Mouse (Mus musculus): ENCODE results near the gene Prkcq.

The Prkcq gene

DNA sequence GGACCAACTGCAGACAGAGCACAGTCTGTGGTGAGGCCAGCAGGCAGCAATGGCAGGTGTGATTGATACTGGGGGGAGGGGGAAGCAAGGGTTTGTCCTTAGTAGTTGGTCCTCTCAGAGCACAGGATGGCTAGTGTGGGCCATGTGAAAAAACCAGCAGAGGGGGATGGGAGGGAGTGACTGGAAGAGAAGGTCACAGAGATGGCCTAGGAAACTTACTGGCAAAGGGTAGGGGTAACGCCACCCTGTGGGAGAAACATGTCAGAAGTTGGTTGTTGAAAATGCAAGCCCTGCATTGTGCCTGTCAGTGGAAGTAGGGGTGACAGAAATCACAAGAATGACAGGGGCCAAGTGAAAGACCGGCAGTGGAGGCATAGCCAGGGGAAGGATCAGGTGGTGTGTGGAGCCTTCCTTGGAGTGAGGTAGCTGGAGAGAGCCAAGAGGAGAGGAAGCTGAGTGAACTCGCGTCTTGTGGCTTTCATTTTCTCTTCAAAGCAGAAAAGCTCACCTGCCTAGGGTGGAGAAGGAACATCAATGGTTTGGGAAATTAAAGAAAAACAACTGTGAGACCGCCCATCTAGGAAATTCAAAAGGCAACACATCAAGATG lies 22.9 kb downstream of the Prkcq start:
- no peak for DNase-seq (ENCODE audit: low read depth, low spot score)

DNA sequence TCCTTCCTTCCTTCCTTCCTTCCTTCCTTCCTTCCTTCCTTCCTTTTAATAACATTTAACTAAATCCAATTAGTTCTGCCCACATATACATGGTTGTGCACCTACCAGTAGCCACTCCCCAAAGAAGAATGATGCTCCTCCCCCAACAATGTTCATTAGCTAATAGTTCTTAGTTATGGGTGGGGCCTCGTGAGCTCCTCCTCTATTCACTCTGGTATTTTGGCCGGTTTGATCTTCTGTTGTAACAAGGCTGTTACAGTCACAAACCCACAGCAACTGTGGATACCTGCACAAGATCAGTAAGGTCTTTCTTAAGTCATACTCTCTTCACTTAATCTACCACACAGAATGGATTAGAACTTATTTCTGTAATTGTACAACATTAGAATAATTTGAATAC lies 24.2 kb downstream of the Prkcq start:
- H3K36me3 ChIP-seq (ENCODE audit: control insufficient read depth, insufficient read depth, low read length, poor library complexity, severe bottlenecking) = no peaks in the 10 kb centered on the region
- no peak for DNase-seq (ENCODE audit: low read depth, low spot score)
- H3K27me3 ChIP-seq (ENCODE audit: control insufficient read depth, insufficient read depth, low read length, poor library complexity, severe bottlenecking) = no peaks in the 10 kb centered on the region

More for the DNA sequence above, 22.9 kb downstream of the Prkcq start:
- H3K27me3 ChIP-seq (ENCODE audit: control insufficient read depth, insufficient read depth, low read length, poor library complexity, severe bottlenecking) = no peaks in the 10 kb centered on the region
- H3K36me3 ChIP-seq (ENCODE audit: control insufficient read depth, insufficient read depth, low read length, poor library complexity, severe bottlenecking) = no peaks in the 10 kb centered on the region

DNA sequence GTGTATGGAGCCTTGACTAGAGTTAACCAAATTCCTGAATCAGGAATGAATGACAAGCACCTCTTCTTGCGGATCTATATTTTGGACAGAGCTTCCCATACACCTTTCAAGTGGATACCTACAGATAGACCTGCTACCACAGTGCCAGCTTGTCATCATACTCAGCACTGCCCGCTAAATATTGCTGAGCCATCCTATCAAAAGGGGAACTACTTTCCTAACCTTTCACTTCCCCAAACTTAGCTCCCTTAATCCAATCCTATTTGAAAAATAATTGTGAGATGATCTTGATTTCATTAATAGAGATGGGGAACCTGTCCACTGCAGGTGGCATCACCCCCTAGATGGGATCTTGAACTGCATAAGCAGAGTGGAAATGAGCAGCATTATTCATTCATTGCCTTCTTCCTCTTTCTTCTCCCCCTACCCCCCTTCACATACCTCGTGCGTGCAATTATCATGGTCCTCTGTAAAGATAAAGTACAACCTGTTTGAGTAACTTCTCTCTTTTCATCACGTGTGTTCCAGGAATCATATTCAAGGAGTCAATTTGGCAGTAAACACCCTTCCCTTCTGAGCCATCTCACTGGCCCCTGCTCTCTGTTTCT lies 25.1 kb downstream of the Prkcq start:
- H3K36me3 ChIP-seq (ENCODE audit: control insufficient read depth, insufficient read depth, low read length, poor library complexity, severe bottlenecking) = no peaks in the 10 kb centered on the region
- peak; percentile 65 for DNase-seq (ENCODE audit: low read depth, low spot score)
- H3K27me3 ChIP-seq (ENCODE audit: control insufficient read depth, insufficient read depth, low read length, poor library complexity, severe bottlenecking) = no peaks in the 10 kb centered on the region

DNA sequence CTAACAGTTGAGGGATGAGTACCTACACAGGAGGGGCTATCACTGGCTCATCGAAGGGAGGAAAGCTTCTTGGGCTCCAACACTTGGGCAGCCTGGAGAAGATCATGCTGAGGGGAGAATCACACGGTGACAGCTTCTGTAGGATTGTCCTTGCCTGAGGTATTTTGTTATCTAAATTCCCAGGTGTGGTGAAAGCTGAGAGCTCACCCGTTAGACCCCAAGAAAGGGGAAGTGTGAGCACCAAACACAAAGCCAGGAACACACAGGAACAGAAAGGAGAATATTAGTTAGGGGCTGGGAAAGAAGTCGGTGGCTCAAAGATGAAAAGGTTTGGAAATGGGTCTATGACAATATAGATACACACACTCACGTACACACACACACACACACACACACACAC lies 27.7 kb downstream of the Prkcq start:
- Histone ChIP-seq H3K36me3 (ENCODE audit: control insufficient read depth, insufficient read depth, low read length, poor library complexity, severe bottlenecking) (no peaks in the 10 kb centered on the region), H3K27me3 (ENCODE audit: control insufficient read depth, insufficient read depth, low read length, poor library complexity, severe bottlenecking) (no peaks in the 10 kb centered on the region)
- no peak for DNase-seq (ENCODE audit: low read depth, low spot score)

DNA sequence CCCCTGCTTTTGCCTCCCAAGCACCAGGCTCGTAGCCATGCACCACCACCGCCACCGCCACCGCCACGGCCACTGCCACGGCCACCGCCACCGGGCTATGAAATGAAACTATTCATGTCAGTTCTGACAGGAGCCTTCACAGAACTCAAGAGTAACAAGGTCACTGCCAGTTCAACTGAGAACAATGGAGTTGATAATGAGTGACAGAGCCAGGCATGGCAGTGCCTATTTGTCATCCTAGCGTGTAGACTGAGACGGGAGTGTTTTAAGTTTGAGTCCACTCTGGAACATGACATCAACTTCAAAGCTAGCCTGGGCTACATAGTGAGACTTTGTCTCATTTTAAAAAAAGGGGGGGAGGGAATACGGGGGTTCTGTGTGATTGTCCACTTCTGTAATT lies 30.9 kb downstream of the Prkcq start:
- H3K27me3 ChIP-seq (ENCODE audit: control insufficient read depth, insufficient read depth, low read length, poor library complexity, severe bottlenecking) = no peaks in the 10 kb centered on the region; the same call in 1 of the 2 replicates
- no peak for DNase-seq (ENCODE audit: low read depth, low spot score)
- no peaks in the 10 kb centered on the region for H3K36me3 ChIP-seq (ENCODE audit: control insufficient read depth, insufficient read depth, low read length, poor library complexity, severe bottlenecking)

DNA sequence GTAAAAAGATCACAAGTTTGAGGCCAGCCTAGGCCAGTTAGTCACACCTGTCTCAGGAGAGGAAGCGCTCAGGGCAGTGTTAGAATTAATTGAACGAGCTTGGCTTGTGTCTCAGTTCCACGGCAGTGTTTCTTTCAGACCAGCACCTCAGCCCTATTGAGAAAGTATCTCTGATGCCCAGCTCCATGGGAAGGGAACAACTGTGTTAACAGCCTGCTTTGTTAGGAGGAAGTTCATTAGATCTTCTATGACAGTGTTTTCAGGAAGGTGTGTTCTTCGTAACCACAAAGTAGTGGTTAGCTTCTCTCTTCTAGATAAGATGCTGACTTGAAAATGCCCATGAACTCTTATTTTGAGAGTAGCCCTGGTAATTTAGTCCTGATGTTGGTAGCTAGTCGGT lies 31.4 kb downstream of the Prkcq start:
- no peaks in the 10 kb centered on the region for H3K36me3 ChIP-seq (ENCODE audit: control insufficient read depth, insufficient read depth, low read length, poor library complexity, severe bottlenecking)
- DNase-seq (ENCODE audit: low read depth, low spot score) = no peak
- H3K27me3 ChIP-seq (ENCODE audit: control insufficient read depth, insufficient read depth, low read length, poor library complexity, severe bottlenecking) = no peaks in the 10 kb centered on the region; the same call in 1 of the 2 replicates

DNA sequence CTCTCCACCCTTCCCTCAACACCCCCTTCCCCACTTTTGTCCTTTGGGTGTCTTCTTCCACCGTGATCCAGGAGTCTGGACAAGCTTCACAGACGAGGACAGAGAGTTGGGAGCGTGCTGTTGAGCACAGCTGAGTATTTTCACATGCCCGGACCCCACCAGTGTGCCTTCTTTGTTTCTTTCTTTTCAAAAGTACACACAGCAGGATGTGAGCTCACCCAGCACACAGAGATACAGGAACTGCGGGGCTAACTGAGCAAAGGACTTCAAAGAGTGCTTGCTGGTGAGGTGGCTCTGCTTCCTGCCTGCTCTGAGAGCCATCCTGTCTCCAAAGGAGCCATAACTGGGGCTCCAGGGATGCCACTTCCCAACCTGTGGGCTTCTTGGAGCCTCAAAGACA lies 32.3 kb downstream of the Prkcq start:
- Histone ChIP-seq H3K27me3 (ENCODE audit: control insufficient read depth, insufficient read depth, low read length, poor library complexity, severe bottlenecking) (no peaks in the 10 kb centered on the region; the same call in 1 of the 2 replicates), H3K36me3 (ENCODE audit: control insufficient read depth, insufficient read depth, low read length, poor library complexity, severe bottlenecking) (no peaks in the 10 kb centered on the region)
- no peak for DNase-seq (ENCODE audit: low read depth, low spot score)

DNA sequence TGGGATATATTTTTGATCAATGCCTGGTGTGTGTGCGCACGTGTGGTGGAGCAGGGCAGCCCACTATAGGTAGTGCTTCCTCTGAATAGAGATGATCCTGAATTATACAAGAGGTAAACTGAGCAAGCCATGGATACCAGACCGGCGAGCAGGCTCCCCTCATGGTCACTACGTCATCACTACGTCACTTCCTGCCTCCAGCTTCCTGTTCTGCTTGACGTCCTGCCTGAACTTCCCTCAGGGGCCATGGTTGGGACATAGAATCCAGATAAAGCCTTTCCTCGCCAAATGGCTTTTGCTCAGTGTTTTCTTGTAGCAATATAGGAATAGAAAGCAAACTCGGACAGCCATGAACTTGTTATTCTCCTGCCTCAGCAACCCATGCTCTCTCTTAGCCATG lies 33.1 kb downstream of the Prkcq start:
- Histone ChIP-seq H3K27me3 (ENCODE audit: control insufficient read depth, insufficient read depth, low read length, poor library complexity, severe bottlenecking) (no peaks in the 10 kb centered on the region; the same call in 1 of the 2 replicates), H3K36me3 (ENCODE audit: control insufficient read depth, insufficient read depth, low read length, poor library complexity, severe bottlenecking) (no peaks in the 10 kb centered on the region)
- DNase-seq (ENCODE audit: low read depth, low spot score) = no peak

DNA sequence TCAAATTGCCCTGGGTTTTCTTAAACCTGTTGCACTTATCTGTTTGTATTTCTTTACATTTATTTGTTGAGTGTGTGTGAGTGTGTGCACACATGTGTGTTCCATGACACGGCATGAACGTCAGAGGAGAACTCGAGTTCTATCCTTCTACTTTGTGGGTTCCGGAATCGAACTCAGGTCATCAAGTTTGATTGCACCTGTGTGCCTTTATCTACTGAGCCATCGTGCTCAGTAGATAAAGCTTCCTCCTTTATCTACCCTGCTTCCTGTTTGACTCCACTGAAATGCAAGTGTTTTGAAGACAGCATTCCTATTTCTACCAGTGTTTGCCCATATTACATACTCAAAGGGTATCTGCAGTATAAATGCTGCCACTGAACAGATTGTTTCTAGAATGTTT lies 33.8 kb downstream of the Prkcq start:
- DNase-seq (ENCODE audit: low read depth, low spot score) = no peak
- Histone ChIP-seq H3K27me3 (ENCODE audit: control insufficient read depth, insufficient read depth, low read length, poor library complexity, severe bottlenecking) (no peaks in the 10 kb centered on the region; the same call in 1 of the 2 replicates), H3K36me3 (ENCODE audit: control insufficient read depth, insufficient read depth, low read length, poor library complexity, severe bottlenecking) (no peaks in the 10 kb centered on the region)

DNA sequence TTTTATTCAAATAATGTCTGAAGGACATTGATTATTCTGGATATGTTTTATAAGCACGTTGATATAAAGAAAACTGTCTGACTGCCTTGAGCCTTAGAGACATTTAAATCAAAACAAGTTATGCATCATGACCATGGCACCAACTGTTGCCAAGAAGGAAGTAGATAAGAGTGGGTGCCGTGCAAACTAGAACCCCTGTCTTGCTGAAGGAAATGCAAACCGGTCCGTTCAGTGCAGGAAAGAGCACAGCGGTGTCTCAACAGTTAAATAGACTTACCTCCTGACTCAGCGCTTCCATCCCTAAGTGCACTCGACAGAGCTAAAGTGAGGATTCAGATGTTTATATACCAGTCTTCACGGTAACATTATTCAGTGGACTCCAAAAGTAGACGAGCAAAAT lies 36.4 kb downstream of the Prkcq start:
- DNase-seq (ENCODE audit: low read depth, low spot score) = no peak
- no peaks in the 10 kb centered on the region; the same call in 1 of the 2 replicates for H3K27me3 ChIP-seq (ENCODE audit: control insufficient read depth, insufficient read depth, low read length, poor library complexity, severe bottlenecking)

DNA sequence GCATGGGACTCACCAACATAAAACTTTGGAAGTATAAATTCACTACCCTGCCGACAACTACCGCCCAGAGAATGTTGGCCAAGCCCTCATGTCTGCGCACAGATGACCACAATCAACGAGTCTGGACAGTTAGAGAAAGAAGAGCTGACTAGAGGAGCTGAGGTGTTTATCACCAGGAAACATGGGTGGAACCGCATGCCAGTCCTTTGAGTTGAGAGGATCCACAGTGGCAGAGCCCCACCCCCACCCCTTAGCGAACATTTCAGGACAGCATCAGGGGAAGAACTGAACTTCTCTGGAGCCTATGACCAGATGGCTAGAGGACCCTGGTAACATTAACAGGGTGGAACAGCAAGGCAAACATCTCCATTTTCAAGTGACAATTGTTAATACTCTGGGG lies 37.4 kb downstream of the Prkcq start:
- Histone ChIP-seq H3K27me3 (ENCODE audit: control insufficient read depth, insufficient read depth, low read length, poor library complexity, severe bottlenecking) (no peaks in the 10 kb centered on the region; the same call in 1 of the 2 replicates), H3K36me3 (ENCODE audit: control insufficient read depth, insufficient read depth, low read length, poor library complexity, severe bottlenecking) (no peaks in the 10 kb centered on the region)
- DNase-seq (ENCODE audit: low read depth, low spot score) = no peak

More for the DNA sequence above, 36.4 kb downstream of the Prkcq start:
- H3K36me3 ChIP-seq (ENCODE audit: control insufficient read depth, insufficient read depth, low read length, poor library complexity, severe bottlenecking) = no peaks in the 10 kb centered on the region

DNA sequence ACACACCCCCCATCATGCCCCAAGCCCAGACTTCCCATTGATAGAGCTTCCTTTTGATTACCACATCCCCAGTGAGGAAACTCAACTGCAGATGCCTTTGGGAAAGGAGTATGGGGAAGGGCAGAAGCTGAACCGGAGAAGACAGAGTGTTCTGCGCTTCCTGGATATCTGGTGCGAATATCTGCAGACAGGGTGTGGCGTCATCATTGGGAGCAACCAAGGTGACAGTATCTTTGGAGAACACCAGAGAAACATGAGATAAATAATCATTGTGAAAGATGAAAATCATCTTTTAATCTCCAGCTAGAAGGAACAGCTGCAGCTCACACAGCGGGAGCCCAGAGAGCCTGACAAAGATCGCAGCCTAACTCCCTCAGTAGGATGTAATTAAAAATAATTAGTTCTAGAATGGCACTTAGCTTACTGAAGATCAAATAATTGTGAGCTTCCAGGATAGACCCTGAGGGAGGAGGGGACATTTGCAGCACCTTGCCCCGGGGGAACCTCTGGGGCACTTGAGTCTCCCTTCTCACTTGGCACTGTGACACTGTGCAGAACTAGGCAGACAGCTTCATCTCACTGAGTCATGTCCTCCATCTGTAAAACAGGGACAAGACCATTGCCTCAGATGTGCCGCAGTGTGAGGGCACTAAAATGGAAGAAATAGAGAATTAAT lies 38.5 kb downstream of the Prkcq start:
- DNase-seq (ENCODE audit: low read depth, low spot score) = no peak

DNA sequence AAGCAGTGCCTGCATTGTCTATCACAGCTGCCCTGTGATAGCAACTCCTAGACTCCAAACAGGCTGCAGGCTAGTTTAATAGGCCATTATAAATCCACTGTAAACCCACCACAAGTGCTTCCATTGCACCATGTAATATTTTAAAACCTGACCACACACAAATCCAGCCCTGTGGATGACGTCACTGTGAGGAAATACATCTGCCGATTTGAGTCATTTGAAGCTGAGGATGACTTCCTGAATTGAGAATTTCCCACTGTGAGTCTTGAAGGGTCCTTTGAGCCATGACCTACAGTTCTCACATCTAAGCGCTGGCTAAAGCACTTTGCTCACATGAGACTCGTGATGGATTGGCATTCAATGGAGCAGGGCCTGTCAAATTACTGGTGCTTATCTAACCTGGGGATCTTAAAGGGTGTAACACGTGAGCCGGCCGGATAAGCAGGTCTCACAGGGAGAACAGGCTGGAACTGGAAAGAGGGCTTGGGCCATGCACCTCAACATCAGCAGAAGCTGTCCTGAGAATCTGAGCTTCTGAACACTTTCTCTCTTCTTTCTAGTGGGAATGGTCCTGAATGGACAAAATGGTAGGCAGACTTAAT lies 40.2 kb downstream of the Prkcq start:
- peak; percentile 22 for DNase-seq (ENCODE audit: low read depth, low spot score)

More for the DNA sequence above, 38.5 kb downstream of the Prkcq start:
- Histone ChIP-seq H3K27me3 (ENCODE audit: control insufficient read depth, insufficient read depth, low read length, poor library complexity, severe bottlenecking) (no peaks in the 10 kb centered on the region; the same call in 1 of the 2 replicates), H3K36me3 (ENCODE audit: control insufficient read depth, insufficient read depth, low read length, poor library complexity, severe bottlenecking) (no peaks in the 10 kb centered on the region)

DNA sequence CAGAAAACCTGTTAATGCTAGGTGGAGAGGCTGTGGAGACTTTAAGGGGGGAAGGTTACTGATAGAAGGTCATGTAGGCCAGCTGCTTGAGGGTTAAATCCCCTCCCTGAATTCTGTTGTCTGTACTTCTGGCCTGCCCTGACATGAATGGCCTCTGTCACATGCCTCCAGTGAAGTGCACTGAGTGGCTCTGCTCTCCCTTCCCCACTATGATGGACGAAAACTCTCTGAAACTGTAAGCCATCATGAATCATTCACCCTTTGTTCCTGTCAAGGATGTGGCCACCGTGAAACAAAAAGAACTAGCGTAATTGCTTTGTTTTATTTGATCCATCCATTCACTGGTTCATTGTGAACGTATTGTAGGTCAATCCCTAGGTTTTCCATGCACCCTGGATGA lies 44.5 kb downstream of the Prkcq start:
- DNase-seq (ENCODE audit: low read depth, low spot score) = no peak

More for the DNA sequence above, 40.2 kb downstream of the Prkcq start:
- H3K27me3 ChIP-seq (ENCODE audit: control insufficient read depth, insufficient read depth, low read length, poor library complexity, severe bottlenecking) = no peaks in the 10 kb centered on the region
- H3K36me3 ChIP-seq (ENCODE audit: control insufficient read depth, insufficient read depth, low read length, poor library complexity, severe bottlenecking) = no peaks in the 10 kb centered on the region

DNA sequence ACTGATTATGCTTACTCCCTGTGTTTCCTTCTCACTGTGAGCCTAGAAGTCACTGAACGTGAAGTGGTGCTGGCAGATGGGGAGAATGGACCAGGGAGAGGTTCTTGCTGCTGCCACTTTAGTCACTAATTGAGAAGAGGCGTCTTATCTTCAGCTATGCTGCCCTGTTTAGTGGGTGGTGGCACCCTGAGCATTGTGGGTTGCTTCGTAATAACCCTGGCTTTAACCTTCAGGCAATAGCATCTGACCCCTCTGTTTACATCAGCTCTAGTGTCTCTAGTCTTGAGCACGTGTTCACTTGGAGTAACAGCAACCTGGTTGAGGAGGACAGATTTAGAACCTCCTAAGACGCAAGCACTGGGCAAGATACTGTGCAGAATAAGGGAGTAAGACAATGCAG lies 44.9 kb downstream of the Prkcq start:
- no peaks in the 10 kb centered on the region for H3K36me3 ChIP-seq (ENCODE audit: control insufficient read depth, insufficient read depth, low read length, poor library complexity, severe bottlenecking)
- no peak for DNase-seq (ENCODE audit: low read depth, low spot score)

More for the DNA sequence above, 44.5 kb downstream of the Prkcq start:
- Histone ChIP-seq H3K36me3 (ENCODE audit: control insufficient read depth, insufficient read depth, low read length, poor library complexity, severe bottlenecking) (no peaks in the 10 kb centered on the region), H3K27me3 (ENCODE audit: control insufficient read depth, insufficient read depth, low read length, poor library complexity, severe bottlenecking) (no peaks in the 10 kb centered on the region)

More for the DNA sequence above, 44.9 kb downstream of the Prkcq start:
- no peaks in the 10 kb centered on the region for H3K27me3 ChIP-seq (ENCODE audit: control insufficient read depth, insufficient read depth, low read length, poor library complexity, severe bottlenecking)
